Mouse (Mus musculus) stomach, postnatal 0 days (tissue): ENCODE measurements around the gene Naa15. TPM values are rescaled to one million over a fixed set of nuclear protein-coding genes. Genes with fewer than 3 reads are reported as not detected.

Experiments
- ATAC-seq: fragments of 200-750 bp; cut with Nextera tagmentation; 2 replicates; pipeline ENCODE4 v1.8.0; 2017; ENCODE audit not compliant: low FRiP score, low TSS enrichment
- DNase-seq: peaks from one replicate; pipeline ENCODE4 v3.0.0-alpha.2; 2016; ENCODE audit warnings: low spot score
- H3K27ac ChIP-seq: fragments of 300-500 bp; sonication (generic); replicated peaks from 2 replicates; pipeline ENCODE4 v1.5.1; 2014; ENCODE audit warnings: mild to moderate bottlenecking, control low read depth
- H3K27me3 ChIP-seq: fragments of 300-500 bp; sonication (generic); 2 replicates; pipeline ENCODE4 v1.6.1; 2014; ENCODE audit warnings: low read length; ENCODE audit not compliant: control insufficient read depth, insufficient read depth
- H3K36me3 ChIP-seq: fragments of 300-500 bp; sonication (generic); 2 replicates; pipeline ENCODE4 v1.6.1; 2014; ENCODE audit warnings: low read length, mixed read lengths; ENCODE audit not compliant: control insufficient read depth, insufficient read depth
- H3K4me1 ChIP-seq: fragments of 300-500 bp; sonication (generic); replicated peaks from 2 replicates; pipeline ENCODE4 v1.6.1; 2014; ENCODE audit warnings: antibody characterized with exemption; ENCODE audit not compliant: control insufficient read depth, insufficient read depth
- H3K4me2 ChIP-seq: fragments of 300-500 bp; sonication (generic); replicated peaks from 2 replicates; pipeline ENCODE4 v1.6.1; 2014; ENCODE audit warnings: low read depth, mild to moderate bottlenecking, control low read depth, moderate library complexity
- H3K4me3 ChIP-seq: fragments of 300-500 bp; sonication (generic); 2 replicates; pipeline ENCODE4 v1.5.1; 2014; ENCODE audit warnings: low read depth, low read length, control low read depth
- H3K9ac ChIP-seq: fragments of 300-500 bp; sonication (generic); 2 replicates; pipeline ENCODE4 v1.6.1; 2014; ENCODE audit warnings: mild to moderate bottlenecking, low read length, control low read depth, mixed read lengths
- H3K9me3 ChIP-seq: fragments of 300-500 bp; sonication (generic); 2 replicates; pipeline ENCODE4 v1.6.1; 2016; ENCODE audit warnings: low read length; ENCODE audit not compliant: control insufficient read depth
- CTCF ChIP-seq: IDR thresholded peaks from 2 replicates; pipeline ENCODE4 v1.5.1; 2016; ENCODE audit warnings: antibody characterized with exemption, low read depth, mild to moderate bottlenecking, moderate library complexity
- EP300 ChIP-seq: optimal IDR thresholded peaks from 2 replicates; pipeline ENCODE3; 2016; ENCODE audit warnings: antibody characterized with exemption
- WGBS: fragments of 180-500 bp; shearing (Covaris S2); extraction: QIAGEN DNeasy Blood & Tissue Kit; methylation state at CpG from one replicate; pipeline ENCODE4 v1.1.7; 2014; 5-methylcytosine and 5-hydroxymethylcytosine counted together
- polyA plus RNA-seq: library from polyadenylated mRNA; unstranded; fragments of >200 nt; fragmentation: Nextera tagmentation; extraction: Ambion mirVana; gene quantifications from 2 replicates; pipeline ENCODE4 v1.2.1, GENCODE M21; 2015

Naa15 gene
- polyA plus RNA-seq, 1 experiment from 2014 or later, result 19.0 TPM

DNA sequence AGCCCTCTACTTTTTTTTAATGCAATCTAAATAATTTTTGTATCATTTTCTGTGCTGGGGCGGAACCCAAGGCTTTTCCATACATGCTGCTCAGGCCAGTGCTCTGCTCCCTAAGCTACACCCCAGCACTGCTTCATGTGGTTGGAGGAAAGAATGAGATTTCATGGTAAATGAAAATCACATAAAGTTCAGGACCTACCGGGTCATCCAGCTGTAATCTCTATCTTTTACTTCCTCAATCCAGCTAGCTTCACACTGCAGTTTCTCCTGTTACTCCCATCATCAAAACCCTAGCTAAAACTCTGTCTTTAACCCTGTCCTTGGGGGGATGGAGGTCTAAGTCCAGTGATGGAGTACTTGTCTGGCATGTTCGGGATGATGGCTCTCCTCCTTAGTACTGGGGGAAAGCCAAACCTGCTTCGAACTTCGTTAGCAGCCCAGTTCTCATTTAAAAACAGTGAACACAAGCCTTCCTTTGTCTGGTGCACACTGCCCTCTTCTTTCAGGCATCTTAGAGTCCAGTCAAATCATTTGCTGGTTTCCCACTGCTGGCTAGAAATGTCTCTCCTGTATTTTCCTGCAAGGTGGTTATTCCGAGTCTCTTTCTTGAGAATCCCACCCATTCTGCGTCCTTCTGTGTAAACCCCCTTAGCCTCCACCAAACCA, 75.3 kb downstream of the Naa15 start:
- no peak for TF ChIP-seq CTCF
- no peak for TF ChIP-seq EP300
- peaks cover 3% of the 10 kb centered on the region; the same call in 1 of the 2 replicates for H3K4me1 ChIP-seq
- H3K27me3 ChIP-seq, result no peaks in the 10 kb centered on the region
- DNase-seq (no peak), ATAC-seq (no peak)
- WGBS, result 78% methylated on average over 7 of the region's 7 CpGs
- H3K36me3 ChIP-seq, result no peaks in the 10 kb centered on the region
- no peak overlapping the region for H3K4me3 ChIP-seq
- no peak overlapping the region for H3K27ac ChIP-seq
- no peak overlapping the region for H3K9ac ChIP-seq
- no peaks in the 10 kb centered on the region for H3K9me3 ChIP-seq
- H3K4me2 ChIP-seq, result no peak overlapping the region

DNA sequence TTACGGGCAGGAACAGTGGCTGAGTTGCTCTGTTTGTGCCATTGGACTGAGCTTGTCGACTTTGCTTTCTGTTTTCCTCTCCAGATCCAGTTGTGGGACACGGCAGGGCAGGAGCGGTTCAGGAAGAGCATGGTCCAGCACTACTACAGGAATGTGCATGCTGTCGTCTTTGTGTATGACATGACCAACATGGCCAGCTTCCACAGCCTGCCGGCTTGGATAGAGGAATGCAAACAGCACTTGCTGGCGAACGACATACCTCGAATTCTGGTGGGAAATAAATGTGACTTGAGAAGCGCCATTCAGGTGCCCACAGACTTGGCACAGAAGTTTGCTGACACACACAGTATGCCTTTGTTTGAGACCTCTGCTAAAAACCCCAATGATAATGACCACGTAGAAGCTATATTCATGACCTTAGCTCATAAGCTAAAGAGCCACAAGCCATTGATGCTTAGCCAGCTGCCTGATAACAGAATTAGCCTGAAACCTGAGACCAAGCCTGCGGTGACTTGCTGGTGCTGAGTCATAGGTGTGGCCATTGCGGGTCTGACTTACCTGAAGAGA, 78.4 kb downstream of the Naa15 start:
- H3K36me3 ChIP-seq, result no peaks in the 10 kb centered on the region
- H3K4me1 ChIP-seq, result no peaks in the 10 kb centered on the region
- no peak overlapping the region for H3K4me3 ChIP-seq
- H3K27ac ChIP-seq, result no peak overlapping the region
- no peaks in the 10 kb centered on the region for H3K27me3 ChIP-seq
- 57% methylated on average over 13 of the region's 13 CpGs for WGBS
- no peaks in the 10 kb centered on the region for H3K9me3 ChIP-seq
- H3K4me2 ChIP-seq, result no peak overlapping the region
- no peak overlapping the region for H3K9ac ChIP-seq
- DNase-seq (no peak), ATAC-seq (no peak)
- no peak for TF ChIP-seq EP300
- TF ChIP-seq CTCF, result no peak

DNA sequence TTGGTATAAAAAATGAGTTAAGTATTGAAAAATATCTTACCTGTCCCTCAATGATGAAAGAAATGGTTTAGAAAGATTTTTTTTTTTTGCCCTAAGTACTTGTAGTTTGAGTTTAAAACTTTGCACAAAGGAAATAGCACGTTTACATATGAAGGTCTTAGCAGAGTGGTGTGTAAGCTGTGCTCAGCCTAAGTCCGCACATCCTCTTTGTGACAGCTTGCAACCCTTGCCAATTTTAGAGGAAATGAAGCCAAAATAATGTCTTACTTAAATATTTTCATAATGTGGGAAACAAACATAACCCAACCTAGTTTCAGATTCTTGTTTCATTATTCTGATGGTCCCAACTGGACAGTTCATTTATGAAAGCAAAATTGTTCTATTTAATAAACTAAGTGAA, 79.5 kb downstream of the Naa15 start:
- ATAC-seq (no peak), DNase-seq (no peak)
- H3K4me2 ChIP-seq, result no peak overlapping the region
- no peak overlapping the region for H3K4me3 ChIP-seq
- 49% methylated on average over 2 of the region's 2 CpGs for WGBS
- H3K27ac ChIP-seq, result no peak overlapping the region
- H3K9ac ChIP-seq, result no peak overlapping the region
- TF ChIP-seq EP300, result no peak
- no peak for TF ChIP-seq CTCF
- H3K36me3 ChIP-seq, result no peaks in the 10 kb centered on the region
- H3K4me1 ChIP-seq, result no peaks in the 10 kb centered on the region
- no peaks in the 10 kb centered on the region for H3K9me3 ChIP-seq
- H3K27me3 ChIP-seq, result no peaks in the 10 kb centered on the region

DNA sequence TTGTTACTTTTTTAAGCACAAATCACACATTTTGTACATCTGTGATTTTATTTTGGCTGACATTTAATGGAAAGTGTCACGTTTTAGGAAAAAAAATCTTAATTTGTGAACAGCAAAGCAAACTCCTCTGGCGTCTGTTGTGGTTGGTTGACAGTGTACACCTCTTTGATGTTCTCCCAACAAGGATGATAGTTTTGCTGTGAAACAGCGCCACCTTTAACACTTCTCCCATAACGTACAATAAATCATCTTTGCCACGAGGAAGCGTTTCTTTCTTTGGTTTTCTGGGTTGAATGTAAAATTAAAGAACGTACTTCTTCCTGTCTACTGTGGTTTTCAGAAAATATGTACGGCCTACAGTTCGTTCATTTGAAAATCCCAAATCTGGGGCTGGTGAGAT, 80.7 kb downstream of the Naa15 start:
- Histone ChIP-seq H3K27me3 (no peaks in the 10 kb centered on the region), H3K4me3 (no peak overlapping the region), H3K4me2 (no peak overlapping the region), H3K9me3 (no peaks in the 10 kb centered on the region), H3K9ac (no peak overlapping the region), H3K27ac (no peak overlapping the region), H3K4me1 (no peaks in the 10 kb centered on the region), H3K36me3 (no peaks in the 10 kb centered on the region)
- ATAC-seq (no peak), DNase-seq (no peak)
- WGBS, result 88% methylated on average over 9 of the region's 9 CpGs
- TF ChIP-seq EP300 (no peak), CTCF (no peak)

DNA sequence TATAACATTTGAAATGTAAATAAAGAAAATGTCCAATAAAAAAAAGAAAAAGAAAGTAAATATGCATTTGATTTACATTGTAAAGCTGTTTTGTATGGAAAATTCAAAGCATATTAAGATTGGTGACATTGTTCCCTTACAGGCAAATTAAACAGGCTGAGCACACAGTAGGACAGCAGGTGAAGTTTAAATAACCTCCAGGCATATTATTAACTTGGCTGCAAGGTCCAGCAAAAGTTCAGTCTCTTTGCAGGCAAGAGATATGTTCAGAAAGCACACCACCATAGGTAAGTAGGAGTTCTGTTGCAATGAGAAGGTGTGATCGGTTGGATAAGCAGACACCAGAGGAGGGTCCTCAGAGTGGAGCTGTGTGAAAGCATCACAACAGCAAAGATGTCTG, 83.0 kb downstream of the Naa15 start:
- no peaks in the 10 kb centered on the region for H3K9me3 ChIP-seq
- H3K4me3 ChIP-seq, result no peak overlapping the region
- H3K9ac ChIP-seq, result no peak overlapping the region
- no peak overlapping the region for H3K27ac ChIP-seq
- 96% methylated on average over 1 of the region's 1 CpGs for WGBS
- ATAC-seq, result no peak
- H3K4me1 ChIP-seq, result no peaks in the 10 kb centered on the region
- no peak overlapping the region for H3K4me2 ChIP-seq
- TF ChIP-seq EP300, result no peak
- TF ChIP-seq CTCF, result no peak
- DNase-seq, result no peak
- H3K27me3 ChIP-seq, result no peaks in the 10 kb centered on the region
- no peaks in the 10 kb centered on the region for H3K36me3 ChIP-seq

DNA sequence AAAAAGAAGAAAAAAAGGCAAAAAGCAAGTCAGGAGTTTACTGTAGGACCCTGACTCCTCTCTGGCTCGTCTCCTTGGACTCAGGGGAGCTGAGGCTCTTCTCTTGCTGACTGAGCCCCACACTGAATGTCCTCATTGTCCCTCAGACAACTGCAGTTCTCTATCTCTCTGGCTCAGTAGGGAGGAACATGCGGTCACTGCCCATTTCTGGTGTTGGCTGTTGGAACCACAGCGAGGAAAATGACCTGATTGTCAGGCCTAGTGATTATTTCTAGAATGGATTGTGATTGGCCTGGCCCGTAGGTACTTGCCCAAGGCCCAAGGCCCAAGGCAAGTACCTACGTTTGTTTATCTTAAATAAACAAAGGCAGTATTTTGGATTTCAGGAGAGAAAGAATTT, 83.7 kb downstream of the Naa15 start:
- H3K4me1 ChIP-seq, result no peaks in the 10 kb centered on the region
- H3K9ac ChIP-seq, result no peak overlapping the region
- no peaks in the 10 kb centered on the region for H3K9me3 ChIP-seq
- no peak for DNase-seq
- H3K4me2 ChIP-seq, result no peak overlapping the region
- H3K27me3 ChIP-seq, result no peaks in the 10 kb centered on the region
- H3K4me3 ChIP-seq, result no peak overlapping the region
- H3K27ac ChIP-seq, result no peak overlapping the region
- H3K36me3 ChIP-seq, result no peaks in the 10 kb centered on the region
- 54% methylated on average over 5 of the region's 5 CpGs for WGBS
- TF ChIP-seq CTCF (no peak), EP300 (no peak)
- no peak for ATAC-seq
